Mouse (Mus musculus) right cerebral cortex, adult 18-20 months (tissue): Measurements from ENCODE around the gene Fgf2.

Source experiments
- DNase-seq: peaks from one replicate; pipeline ENCODE4 v3.0.0; 2022; ENCODE audit warnings: mixed read lengths

The Fgf2 gene

GRCm38 (mm10) chr3:37418961-37419457, 70.9 kb downstream of the Fgf2 start:
- peak; percentile 74 for DNase-seq

GRCm38 (mm10) chr3:37419458-37419991, 71.4 kb downstream of the Fgf2 start, which contains the start of gene Spata5:
Gene Spata5 (plus strand): TSS chr3:37419896.
- DNase-seq: peak; percentile 98

DNA sequence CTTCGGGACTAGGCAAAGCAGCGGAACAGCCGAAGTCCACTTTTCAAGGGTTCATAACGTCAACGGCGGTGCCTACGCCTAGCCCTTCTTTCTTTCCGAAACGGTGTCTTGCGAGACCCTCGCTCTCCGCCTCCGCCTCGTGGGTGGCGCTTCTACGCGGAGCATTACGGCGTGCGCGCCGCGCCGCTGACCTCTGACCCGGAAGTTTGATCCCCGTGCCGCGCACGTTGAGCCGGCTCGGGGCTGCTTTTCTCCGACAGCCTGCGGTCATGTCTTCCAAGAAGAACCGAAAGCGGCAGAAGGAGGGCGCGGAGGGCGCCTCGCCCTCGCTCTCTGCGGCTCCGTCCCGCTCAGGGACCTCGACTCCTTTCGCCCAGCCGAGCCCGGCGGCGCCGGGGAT, 71.9 kb downstream of the Fgf2 start, which contains the start of gene Nudt6:
TSS of gene Nudt6 (minus strand) at position 140 of the 400 bp plus-strand sequence.
- DNase-seq: peak; percentile 92

DNA sequence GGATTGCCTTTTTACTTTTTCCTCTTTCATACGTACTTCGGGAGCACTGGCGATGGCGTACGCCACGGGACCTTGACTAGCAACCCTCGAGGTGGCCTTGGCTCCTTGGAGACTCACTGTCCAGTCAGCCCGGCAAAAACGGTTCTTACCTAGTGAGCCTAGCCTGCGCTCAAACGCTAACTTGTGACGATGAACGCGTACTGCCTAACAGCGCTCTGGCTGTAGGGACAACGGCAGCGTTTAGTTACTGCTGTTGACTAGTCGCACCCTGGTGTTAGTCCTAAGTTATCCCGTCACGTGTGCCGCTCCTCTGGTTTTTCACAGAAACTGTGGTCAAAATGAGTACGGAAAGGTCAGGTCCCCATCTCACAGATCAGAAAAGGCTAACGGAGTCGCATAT, 72.5 kb downstream of the Fgf2 start:
- DNase-seq: no peak

DNA sequence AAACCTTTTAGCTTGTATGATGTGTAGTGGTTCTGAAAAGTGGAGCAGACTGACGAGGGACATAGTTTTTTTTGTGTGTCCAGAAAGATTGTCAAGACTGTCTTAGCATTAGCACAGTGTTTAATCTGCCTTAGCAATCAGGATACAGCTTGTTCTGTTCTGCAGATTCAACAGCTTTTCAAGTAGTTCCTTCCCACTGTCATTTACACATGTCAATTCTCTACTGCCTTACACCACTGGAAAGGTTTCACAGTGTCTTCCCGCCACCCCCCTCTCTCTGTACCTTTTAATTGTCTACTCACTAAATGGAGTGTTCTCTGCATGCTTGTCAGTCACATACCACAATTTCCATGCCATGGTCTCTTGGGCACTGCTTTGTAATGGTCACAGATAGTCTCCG, 73.0 kb downstream of the Fgf2 start:
- DNase-seq: no peak

GRCm38 (mm10) chr3:37426069-37426468, 77.9 kb downstream of the Fgf2 start:
- no peak for DNase-seq

DNA sequence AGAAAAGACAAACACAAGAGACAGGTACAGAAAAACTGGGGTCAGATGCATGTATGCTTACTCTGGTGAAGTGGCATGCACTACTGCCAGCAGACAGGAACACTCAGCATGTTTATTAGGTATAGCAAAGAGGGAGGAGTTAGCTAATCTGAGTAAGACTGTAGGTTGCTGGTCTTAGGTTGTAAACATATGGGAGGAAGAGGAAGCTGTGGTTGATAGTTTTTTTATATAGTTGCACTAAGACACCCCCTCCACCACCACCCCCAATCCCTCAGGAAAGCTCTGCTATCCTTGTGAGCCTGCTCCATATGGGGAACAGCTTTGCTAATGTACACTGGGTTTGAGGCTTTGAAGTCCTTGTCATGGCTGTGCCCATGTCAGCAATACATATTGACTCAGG, 82.2 kb downstream of the Fgf2 start:
- no peak for DNase-seq

DNA sequence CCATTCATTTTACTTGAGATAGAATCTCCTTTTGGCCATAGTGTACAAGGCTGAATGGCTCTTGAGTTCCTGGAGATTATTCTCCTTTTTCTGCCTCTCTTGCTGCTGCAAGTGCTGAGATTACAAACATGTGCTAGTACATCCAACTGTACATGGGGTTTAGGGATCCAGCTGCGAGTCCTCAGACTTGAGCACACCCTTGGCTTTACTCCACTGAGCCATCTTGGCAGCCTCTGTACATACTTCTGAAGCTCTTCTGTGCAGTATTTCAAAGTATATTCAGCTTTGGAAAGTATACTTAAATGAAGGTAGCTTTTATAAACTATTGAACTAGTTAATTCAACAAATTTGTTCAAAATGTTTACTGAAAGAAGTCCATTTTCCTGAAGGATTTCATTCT, 91.6 kb downstream of the Fgf2 start:
- no peak for DNase-seq

- no peak for DNase-seq
Observed at GRCm38 (mm10) chr3:37443409-37443808, 95.3 kb downstream of the Fgf2 start.

GRCm38 (mm10) chr3:37455992-37456391, 107.8 kb downstream of the Fgf2 start:
- DNase-seq: no peak
